Mouse (Mus musculus) ES-E14 (cell line): ENCODE measurements around the gene Gm38655. TPM values are rescaled to one million over a fixed set of nuclear protein-coding genes. Genes with fewer than 3 reads are reported as not detected.

Experiments
- DNase-seq: peaks from one replicate; pipeline ENCODE4 v3.0.0-alpha.2; 2013; ENCODE audit warnings: low read depth, low spot score
- H3K27ac ChIP-seq: 2 replicates; pipeline ENCODE4 v1.5.1; 2012; ENCODE audit warnings: low read depth, mild to moderate bottlenecking, low read length, moderate library complexity, mixed read lengths; ENCODE audit not compliant: poor library complexity, insufficient read depth, severe bottlenecking
- H3K36me3 ChIP-seq: 2 replicates; pipeline ENCODE4 v1.6.1; 2012; ENCODE audit warnings: mild to moderate bottlenecking, low read length, moderate library complexity, mixed read lengths; ENCODE audit not compliant: control insufficient read depth, poor library complexity, insufficient read depth, severe bottlenecking
- H3K4me1 ChIP-seq, 2 experiments: fragments of 150-350 bp in 1 of 2; sonication (generic) in 1 of 2; 2 replicates each; pipeline ENCODE4 v1.6.1; 2012; ENCODE audit warnings: low read length in 2 of 2, mild to moderate bottlenecking in 1 of 2, mixed read lengths in 1 of 2; ENCODE audit not compliant: control insufficient read depth in 2 of 2, insufficient read depth in 2 of 2, poor library complexity in 1 of 2
- H3K4me3 ChIP-seq, 2 experiments: fragments of 150-350 bp in 1 of 2; sonication (generic) in 1 of 2; 2 replicates each; pipeline ENCODE4 v1.5.1; 2012; ENCODE audit warnings: low read length in 2 of 2, low read depth in 1 of 2, mild to moderate bottlenecking in 1 of 2, mixed read lengths in 1 of 2; ENCODE audit not compliant: insufficient read depth in 1 of 2, poor library complexity in 1 of 2, severe bottlenecking in 1 of 2
- H3K9ac ChIP-seq: 2 replicates; pipeline ENCODE4 v1.6.1; 2012; ENCODE audit warnings: low read depth, mild to moderate bottlenecking, low read length, mixed read lengths; ENCODE audit not compliant: poor library complexity, insufficient read depth, severe bottlenecking
- H3K9me3 ChIP-seq: fragments of 150-350 bp; sonication (generic); 2 replicates; pipeline ENCODE4 v1.6.1; 2012; ENCODE audit warnings: low read depth, mild to moderate bottlenecking, low read length; ENCODE audit not compliant: control insufficient read depth, insufficient read depth
- CHD2 ChIP-seq: IDR thresholded peaks from 2 replicates; pipeline ENCODE4 v1.6.1; 2014; ENCODE audit warnings: mild to moderate bottlenecking, low read depth, low read length, inconsistent platforms
- HCFC1 ChIP-seq: IDR thresholded peaks from 2 replicates; pipeline ENCODE4 v1.6.1; 2012; ENCODE audit warnings: low read length, inconsistent platforms, borderline replicate concordance; ENCODE audit not compliant: insufficient read depth
- MAFK ChIP-seq: IDR thresholded peaks from 2 replicates; pipeline ENCODE4 v1.6.1; 2014; ENCODE audit warnings: mild to moderate bottlenecking, low read depth, low read length, inconsistent platforms; ENCODE audit not compliant: insufficient read depth
- ZC3H11A ChIP-seq: IDR thresholded peaks from 2 replicates; pipeline ENCODE4 v1.6.1; 2012; ENCODE audit warnings: low read depth, mild to moderate bottlenecking, inconsistent platforms, low read length, borderline replicate concordance
- ZNF384 ChIP-seq: IDR thresholded peaks from 2 replicates; pipeline ENCODE4 v1.6.1; 2012; ENCODE audit warnings: low read depth, low read length, inconsistent platforms
- in situ Hi-C, 2 experiments: fragments of 600-800 bp; cut with MboI; formaldehyde crosslinking; loops; one replicate each; pipeline ENCODE4 v1.15.1; 2025; ENCODE audit warnings: low sequenced_read_pairs in 2 of 2, inconsistent platforms in 1 of 2; ENCODE audit not compliant: unreplicated experiment in 2 of 2
- total RNA-seq: library from RNA; depleted of rRNA; stranded (reverse); fragments of 300-350 nt; gene quantifications from 2 replicates; pipeline ENCODE4 v1.2.3, GENCODE M21; 2012; rRNA removed

Gm38655 gene
- total RNA-seq, 1 experiment, result not detected

GRCm38 (mm10) chr17:25123979-25124378, 51.3 kb downstream of the Gm38655 start:
- Histone ChIP-seq H3K9ac (no peak overlapping the region), H3K27ac (no peak overlapping the region), H3K4me3 (no peak overlapping the region), H3K36me3 (no peaks in the 10 kb centered on the region), H3K9me3 (no peaks in the 10 kb centered on the region), H3K4me1 (peaks cover 0 to 2% of the 10 kb centered on the region in 2 experiments; a peak in 1 of 4 replicates)
- TF ChIP-seq MAFK (no peak), HCFC1 (no peak), ZC3H11A (no peak), ZNF384 (no peak), CHD2 (no peak)
- in situ Hi-C loops, result no loop called here
- DNase-seq, result peak; percentile 48

Other genes starting within 250 kb of the Gm38655 start
- 55.7 and 63.7 TPM in 2 replicates for gene Mapk8ip3, start 238.5 kb downstream of the Gm38655 start, total RNA-seq
- gene Jpt2, start 214.8 kb downstream of the Gm38655 start, total RNA-seq, result 90.3 and 105 TPM in 2 replicates
- gene Cramp1l, start 159.7 kb downstream of the Gm38655 start, total RNA-seq, result 9.1 and 11.6 TPM in 2 replicates
- gene Ift140, start 159.4 kb downstream of the Gm38655 start, total RNA-seq, result 8.1 and 12.1 TPM in 2 replicates
- gene Tmem204, start 91.9 kb downstream of the Gm38655 start, total RNA-seq, result 0.32 and 0.62 TPM in 2 replicates
- 34.2 and 47.3 TPM in 2 replicates for gene Telo2, start 59.5 kb downstream of the Gm38655 start, total RNA-seq
- not detected in 2 replicates for gene Ptx4, start 54.7 kb downstream of the Gm38655 start, total RNA-seq
- 35.0 and 62.4 TPM in 2 replicates for gene Clcn7, start 42.1 kb downstream of the Gm38655 start, total RNA-seq
- gene Ccdc154, start 13.0 kb downstream of the Gm38655 start, total RNA-seq, result 0.18 and 0.32 TPM in 2 replicates
- gene BC003965, start 9.1 kb upstream of the Gm38655 start, total RNA-seq, result 22.8 and 25.5 TPM in 2 replicates
- 12.4 and 14.8 TPM in 2 replicates for gene Unkl, start 12.9 kb upstream of the Gm38655 start, total RNA-seq
- gene Gnptg, start 64.7 kb upstream of the Gm38655 start, total RNA-seq, result 17.3 and 28.5 TPM in 2 replicates
- 32.3 and 34.9 TPM in 2 replicates for gene Tsr3, start 64.7 kb upstream of the Gm38655 start, total RNA-seq
- 1.4 and 1.9 TPM in 2 replicates for gene Baiap3, start 80.9 kb upstream of the Gm38655 start, total RNA-seq
- 427 and 443 TPM in 2 replicates for gene Ube2i, start 99.2 kb upstream of the Gm38655 start, total RNA-seq
- gene Prss34, start 122.9 kb upstream of the Gm38655 start, total RNA-seq, result not detected in 2 replicates
- not detected in 2 replicates for gene Prss28, start 133.2 kb upstream of the Gm38655 start, total RNA-seq
- gene Prss29, start 143.2 kb upstream of the Gm38655 start, total RNA-seq, result not detected in 2 replicates
- not detected in 2 replicates for gene Tpsab1, start 170.1 kb upstream of the Gm38655 start, total RNA-seq
- not detected in 2 replicates for gene Tpsb2, start 190.8 kb upstream of the Gm38655 start, total RNA-seq
- not detected in 2 replicates for gene Tpsg1, start 193.8 kb upstream of the Gm38655 start, total RNA-seq